Mouse (Mus musculus): ENCODE results near the gene Gmds.

The Gmds gene

DNA sequence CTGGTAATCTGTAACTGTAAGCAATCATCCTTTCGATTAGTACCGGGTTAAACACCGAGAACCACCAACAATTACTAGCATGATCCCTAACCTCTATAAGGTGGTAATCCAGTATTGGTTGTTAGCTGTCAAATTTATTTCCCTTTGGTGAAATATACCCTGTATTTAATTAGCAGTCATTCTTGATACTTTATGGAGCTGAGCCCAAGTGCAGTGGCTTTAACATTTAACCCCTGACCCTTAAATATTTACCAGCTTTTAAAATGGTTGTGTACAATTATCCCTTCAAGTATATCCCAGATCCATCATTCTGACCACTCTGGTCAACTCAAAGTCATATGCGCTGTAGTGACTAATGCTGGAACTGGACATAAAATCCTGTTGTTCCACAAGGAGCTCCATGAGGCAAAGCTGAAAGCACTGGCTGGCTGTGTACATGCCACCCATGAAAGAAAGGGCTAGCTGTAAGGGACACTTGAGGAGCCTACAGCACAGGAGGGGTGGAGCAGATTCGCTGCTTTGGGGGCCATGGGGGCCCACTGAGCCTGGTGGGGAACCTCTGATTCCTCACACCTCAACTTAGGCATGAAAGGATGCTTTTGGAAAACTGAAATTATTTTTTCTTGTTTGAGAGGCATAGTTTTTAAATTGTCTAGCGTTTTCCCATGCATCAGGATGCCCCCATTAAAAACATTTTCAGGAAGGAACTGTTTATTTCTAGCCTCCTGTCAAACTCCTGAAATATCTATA, 312.1 kb downstream of the Gmds start:
- DNase-seq (ENCODE audit: low spot score) = no peak

DNA sequence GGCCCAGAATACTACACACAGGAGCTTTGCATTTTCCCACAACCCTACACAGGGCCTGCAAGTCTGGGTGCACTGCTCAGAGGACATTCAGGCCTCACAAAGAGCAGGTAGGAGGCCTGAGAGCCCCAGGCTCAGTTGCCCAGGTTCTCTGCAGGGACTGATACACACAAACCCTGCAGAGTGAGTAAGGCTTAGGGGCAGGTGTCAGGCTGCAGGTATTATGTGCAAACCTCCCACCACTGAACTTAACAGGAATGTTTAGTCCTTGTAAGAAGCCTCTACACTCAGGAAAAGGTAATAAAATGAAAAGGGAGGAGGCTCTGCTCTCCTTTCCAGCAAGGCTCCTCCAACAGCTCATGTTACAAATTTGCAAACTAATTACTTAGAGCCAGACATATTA, 313.7 kb downstream of the Gmds start:
- DNase-seq (ENCODE audit: low spot score) = no peak

DNA sequence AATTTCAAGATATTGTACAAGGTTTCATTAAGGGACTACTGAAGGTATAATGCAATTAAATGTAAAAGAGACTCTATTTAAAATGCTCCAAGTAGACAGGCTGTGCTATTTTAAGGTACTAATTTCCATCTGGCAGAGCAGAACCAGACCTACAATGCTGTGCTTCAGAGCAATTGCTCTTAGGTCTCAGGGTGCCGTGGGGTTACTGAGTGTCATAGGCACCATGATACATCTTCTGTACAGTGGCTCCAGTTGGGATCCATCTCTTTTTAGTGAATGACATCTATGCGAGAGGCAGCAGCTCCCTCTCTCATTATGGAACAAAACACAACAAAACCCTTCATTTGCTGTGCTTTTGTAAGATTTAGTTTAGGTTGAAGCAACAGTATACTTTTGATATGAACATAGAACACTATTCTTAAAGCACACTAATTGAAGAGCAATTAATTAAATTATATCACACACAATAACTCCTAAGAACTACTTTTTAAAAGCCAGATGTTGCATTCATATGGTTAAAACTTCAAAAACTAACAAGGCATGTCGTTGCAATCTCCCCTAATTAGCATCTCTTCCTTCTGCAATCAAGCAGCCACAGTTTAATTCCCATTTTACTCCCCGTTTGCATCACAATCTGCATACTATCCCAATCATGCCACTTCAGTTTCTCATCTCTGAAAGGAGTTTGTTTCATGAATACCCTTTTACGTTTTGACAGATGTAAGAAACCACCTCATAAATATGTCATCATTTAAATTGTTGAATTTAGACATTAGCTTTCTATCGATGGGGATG, 317.9 kb downstream of the Gmds start:
- no peak for DNase-seq (ENCODE audit: low spot score)

DNA sequence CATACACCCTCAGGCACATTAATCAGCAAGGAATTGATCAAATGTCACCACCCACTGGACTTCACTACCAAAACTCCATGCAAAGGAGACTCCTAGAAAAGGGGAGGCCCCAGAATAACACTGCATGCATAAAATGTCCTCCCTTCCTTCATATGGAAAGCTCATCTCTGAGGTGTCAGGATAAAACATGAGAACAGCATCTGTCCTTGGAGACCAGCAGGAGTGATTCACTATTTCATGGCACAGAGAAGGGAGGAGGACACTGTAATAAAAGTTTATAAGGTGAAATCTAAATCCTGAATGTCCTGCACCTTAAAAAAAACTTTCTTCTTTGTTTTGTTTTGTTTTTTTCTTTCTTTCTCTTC, 319.3 kb downstream of the Gmds start:
- DNase-seq (ENCODE audit: low spot score) = no peak

DNA sequence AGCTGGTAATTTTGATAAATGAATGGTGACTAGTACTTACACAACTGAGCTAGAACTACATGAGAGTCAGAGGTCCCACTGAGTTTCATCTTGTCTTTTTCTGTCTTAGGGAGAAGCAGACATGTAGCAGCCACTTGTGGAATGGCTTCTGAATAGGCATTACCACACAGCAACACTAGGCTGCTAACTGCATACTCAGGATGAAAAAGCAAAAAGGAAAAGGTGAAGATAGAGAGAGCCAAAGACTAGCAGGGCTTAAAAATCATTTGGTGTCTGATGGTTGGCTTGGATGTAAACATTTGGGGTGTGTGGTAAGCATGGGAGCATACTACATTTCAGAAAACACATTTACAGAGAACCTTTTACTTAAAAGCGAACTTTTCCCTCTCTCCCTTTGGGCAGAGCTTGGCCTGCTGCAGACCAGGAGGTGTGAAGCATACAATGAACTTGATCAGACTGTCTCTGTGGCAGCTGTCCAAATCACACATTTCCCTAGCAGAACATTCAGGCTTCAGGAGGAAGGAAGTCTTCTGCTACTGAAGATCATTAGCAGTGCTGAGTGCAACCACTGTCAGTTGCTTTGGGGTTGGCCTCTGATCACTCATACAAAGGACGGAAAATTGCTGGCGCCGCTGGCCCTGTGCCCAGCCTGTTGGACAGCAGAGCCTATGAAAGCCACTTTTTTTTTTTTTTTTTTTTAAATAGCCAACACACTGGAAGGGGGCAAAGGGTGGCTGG, 319.9 kb downstream of the Gmds start:
- DNase-seq (ENCODE audit: low spot score) = peak; percentile 72

DNA sequence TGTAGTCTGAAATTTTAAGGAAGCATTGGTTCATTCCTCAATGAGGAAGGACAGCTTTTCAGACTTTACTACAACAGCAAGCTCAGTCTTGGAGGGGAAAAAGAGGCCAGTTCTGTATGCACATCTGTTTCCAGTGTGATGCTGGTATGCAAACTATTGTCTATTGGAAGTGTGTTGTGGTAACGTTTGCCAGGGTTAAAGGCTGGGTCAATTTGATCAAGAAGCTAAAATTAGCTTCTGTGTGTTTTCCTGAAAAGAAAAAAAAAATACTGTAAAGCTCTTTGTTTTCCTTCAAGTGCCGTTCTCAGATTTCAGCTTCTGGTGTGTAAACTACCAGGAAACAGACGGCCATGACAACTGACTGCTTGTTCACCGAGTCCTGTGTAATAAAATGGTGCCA, 329.7 kb downstream of the Gmds start:
- DNase-seq (ENCODE audit: low spot score) = peak; percentile 28

DNA sequence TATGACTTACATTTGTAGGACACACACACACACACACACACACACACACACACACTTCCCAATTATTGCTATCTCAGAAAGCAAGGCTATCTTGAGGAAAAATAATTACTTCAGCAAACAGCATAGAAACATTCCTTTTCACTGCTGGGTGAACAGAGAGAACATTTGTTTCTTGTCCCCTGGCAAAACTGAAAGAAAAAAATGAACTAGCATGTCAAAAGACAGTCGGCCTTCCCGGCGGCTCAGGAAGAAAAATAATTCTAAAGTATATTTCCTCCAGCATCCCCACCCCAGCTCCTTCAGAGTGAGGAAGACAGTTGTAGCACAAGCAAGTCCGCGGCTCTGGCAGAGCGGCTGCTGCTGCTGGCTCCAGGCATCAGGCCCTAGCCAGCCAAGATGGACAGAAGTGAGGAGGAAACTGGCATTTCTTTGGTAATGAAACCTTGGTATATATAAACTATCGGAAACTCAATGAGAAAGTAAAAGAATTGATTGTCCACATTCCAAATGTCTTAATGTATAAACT, 330.4 kb downstream of the Gmds start:
- DNase-seq (ENCODE audit: low spot score) = peak; percentile 10

DNA sequence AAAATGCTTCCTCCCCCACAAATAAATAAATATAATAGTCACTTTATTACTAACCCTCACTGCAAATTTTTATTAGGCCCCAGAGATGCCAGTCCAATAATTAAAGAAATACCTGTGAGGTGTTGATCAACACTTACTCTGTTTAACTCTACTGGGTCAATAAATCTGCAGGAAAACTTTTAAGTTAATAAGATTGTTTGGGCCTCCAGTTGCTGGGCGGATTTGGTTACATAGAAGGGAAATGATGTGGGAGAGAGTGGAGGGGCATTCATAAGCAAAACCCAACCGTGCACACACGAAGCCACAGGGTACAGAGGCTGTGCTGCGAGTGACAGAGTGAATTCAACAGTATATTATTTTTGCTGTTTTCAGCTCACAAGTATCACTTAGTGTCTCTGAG, 345.1 kb downstream of the Gmds start:
- no peak for DNase-seq (ENCODE audit: low spot score)

DNA sequence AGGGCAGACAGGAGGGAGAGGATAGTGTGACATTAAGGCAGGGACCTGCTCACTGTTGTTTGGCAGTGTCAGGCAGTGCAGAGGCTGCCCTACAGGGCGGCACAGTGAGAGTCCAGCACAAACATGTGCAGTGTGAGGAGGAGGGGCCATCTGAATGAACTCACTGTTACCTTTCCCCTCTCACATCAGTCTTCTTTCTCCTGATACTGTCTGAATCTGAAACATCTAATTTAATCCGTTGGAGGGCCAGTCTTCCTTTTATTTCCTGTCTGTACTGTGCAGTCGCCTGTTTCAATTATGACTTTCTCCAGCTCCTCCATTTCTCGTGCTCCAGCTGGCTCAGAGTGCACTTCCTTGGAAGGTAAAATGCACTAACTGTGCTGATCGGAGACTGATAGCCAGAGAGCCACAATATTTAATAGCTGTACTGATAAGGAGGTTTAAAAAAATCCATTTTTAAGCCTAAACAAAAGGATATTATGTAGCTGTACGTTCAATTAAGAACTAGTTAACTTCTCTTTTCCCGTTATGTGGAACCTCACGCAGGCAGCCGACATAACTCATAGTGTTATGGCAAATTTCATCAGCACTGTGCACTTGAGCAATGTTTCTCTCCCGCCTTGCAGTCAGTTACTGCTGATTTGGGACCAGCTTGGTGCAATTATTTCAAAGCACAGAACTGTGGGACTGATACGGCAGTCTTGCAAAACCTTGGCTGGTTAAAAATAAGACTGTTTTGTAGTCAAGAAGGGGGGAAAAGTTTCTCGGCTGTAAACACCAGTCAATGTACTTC, 345.9 kb downstream of the Gmds start:
- DNase-seq (ENCODE audit: low spot score) = peak; percentile 66

DNA sequence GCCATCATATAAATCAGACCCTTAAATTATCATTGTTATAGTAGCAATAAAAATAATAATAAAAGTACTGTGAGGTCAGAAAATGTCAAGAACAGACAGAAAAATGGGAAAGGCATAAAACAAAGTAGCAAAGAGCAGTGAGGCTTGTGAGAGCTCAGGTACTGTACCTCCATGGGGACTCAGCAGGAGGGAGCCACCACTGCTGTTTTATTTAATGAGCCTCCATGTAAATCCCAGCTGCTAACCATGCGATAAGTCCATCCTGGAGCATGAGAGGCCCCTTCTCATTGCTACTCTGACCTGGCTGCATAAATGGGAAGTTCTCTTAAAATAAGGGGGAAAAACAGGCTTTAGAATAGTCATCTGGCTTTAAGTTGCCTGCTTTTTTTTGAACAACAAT, 357.3 kb downstream of the Gmds start:
- no peak for DNase-seq (ENCODE audit: low spot score)

DNA sequence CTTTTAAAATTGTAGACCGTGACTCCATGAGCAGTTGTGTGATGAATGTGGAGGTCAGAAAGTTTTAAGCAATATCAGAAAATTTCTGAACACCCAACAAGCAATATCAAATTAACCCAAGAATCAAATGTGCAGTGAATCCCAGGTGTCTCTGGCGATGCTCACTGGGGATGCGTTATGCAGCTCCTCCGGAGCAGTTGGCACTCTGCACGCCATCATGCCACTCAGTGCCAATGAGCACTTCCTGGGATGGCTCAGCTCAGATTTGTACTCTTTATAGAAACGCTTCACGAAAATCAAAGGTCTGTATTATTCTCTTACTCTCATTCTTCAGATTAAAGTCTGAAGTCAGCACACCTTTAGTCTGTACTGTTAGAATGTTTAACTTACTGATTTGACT, 360.4 kb downstream of the Gmds start:
- DNase-seq (ENCODE audit: low spot score) = no peak

DNA sequence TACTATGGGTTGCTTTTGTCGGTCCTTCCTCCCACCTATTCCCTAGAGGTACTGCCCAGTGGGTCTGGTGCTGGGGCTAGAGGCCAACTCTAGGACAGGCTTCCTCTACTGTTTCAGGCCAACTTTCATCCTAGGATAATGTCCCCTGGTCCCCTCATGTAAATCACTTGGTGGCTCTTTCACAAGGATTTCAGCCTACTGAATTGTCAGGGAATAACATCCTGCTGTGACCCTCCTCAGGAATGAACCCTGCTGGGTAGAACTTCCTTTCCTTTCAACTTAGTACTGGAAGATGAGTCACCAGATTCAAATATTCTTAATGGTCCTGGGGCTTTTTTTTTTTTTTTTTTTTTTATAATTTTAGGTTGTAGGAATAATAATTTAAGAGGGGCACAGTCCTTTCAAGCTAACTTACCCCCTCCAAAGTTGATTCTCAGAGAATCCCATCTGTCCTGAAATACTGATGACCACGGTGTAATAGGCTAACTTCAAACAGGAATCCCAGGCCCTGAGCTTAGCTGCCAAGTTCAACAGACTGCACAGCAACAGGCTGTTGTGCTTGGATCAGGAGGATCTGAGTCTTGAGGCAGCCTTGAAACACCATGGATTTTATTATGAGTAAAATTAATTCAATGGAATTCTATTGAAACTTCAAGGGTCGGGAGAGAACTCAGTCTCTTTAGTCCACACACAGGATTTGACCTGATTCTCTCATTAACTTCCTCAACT, 363.6 kb downstream of the Gmds start:
- DNase-seq (ENCODE audit: low spot score) = no peak

DNA sequence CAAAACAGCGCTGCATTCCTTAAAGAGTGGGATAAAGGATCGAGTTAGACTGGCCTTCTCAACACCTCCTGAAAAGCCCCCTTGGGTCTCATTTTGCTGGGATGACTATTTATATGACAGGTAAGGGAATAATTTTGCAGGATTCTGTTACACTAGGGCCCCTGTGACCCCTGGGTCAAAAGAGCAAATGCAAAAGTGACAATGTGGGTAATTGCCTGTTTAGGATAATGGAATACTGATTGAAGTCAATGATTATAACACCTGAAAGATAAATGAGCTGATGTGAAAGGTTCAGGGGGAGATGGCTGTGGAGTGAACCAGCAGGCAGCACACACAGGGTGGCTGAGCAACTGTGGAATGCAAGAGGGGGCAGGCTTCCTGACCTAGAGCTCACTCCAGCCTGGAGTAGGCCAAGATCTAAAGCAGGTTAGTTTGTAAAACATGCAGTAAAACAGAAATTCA, 367.5 kb downstream of the Gmds start:
- DNase-seq (ENCODE audit: low spot score) = no peak

DNA sequence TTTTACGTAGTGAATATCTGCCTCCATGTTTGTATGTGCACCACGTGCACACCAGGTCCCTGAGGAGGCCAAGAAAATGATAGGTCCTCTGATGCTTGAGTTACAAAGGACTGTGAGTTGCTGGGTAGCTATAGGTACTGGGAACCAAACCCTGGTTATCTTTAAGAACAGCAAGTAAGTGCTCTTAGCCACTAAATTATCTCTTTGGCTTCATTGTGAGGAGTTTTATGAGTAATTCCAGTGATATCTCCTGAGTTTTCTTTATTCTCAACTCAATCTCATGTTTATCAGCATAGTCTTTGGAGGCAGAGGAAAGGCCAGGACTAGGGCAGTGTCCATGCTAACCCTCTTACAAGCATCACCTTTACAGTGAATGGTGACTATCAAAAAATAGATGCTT, 370.3 kb downstream of the Gmds start:
- no peak for DNase-seq (ENCODE audit: low spot score)

DNA sequence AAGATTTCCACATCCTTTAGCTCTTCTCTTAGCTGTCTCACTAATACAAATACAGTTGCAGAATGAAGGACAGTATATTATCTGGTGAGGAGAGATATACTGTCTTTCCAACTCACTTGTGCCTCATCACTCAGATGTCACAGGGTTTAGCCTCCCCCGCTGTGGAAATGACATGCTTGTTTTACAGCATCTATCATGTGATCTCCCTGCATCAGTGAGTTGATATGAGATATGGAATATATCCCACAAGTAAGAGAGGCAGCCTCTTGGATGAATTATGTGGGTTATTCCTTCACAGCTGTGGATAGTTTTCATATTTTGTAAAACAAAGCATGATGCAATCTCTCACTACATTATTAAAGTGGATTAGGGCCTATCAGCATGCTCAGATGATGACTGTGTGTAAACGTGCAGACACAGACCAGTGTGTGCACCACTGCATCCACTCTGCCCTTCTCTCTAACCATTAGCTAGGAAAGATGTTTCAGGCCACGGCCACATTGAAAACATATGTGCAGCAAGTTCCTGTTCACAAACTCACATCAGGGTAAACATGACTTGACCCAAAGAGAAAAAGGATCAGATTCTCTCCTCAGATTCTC, 371.5 kb downstream of the Gmds start:
- DNase-seq (ENCODE audit: low spot score) = no peak

DNA sequence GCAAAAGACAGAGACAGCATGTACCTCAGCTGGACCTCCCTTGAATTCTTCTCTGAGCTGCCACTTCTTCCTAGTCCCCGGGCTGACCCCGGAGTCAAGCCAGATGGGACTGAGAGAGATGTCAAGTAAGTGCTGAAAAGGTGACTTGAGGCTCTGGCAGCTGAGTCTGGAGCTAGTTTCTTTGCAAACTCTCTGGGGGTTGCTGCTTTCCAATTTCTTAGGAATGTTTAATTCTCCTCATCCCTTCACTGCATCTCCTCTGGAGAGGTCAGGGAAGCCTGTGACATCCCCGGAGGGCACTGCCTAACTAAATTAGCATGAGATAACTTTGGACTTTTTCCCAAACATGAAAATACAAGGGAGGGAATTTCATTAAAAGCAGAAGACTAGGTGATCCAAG, 378.0 kb downstream of the Gmds start:
- no peak for DNase-seq (ENCODE audit: low spot score)

DNA sequence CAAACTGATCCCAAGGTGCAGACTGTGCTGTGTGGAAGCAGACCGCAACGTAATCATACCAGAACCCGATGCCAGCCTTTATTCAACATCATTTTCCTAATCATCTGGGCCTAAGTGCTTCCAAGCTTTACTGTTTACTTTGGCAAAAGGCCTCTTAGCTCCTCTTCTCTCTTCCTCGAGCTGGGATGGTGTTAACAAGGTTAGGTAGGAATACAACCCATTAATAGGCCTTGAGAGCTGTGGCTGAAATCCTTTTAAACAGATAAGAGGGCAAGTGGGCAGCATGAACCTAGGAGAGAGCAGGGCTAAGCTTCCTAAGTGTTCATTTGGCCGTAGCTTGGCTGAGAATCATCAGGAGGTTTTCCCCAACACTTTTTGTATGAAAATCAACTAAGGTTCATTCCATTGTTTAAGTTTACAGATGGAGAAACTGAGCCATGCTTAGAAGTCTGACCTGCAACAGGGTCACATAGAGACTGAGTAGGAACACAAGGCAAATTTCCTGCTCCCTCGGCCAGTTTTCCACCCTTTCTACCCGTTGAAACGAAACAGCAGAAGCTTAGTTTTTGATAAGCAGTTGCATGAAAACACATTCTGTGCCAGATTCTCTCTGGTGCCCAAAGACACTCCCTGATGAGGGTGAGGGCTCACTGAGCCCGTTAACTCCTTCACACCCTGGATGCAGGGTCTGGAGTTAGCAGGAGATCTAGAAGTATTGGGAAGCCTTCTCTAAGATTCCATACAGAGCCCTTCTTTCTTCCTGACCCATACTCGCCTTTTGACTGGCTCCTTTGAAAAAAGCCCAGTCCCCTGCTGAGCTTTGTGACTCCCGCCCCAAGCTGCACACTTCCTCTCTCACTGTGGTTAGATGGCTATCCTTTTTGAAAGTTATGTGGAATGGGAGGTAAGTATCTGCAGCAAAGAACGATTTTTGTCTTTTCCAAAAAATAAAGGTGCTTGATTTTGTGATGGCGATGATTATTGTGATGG, 379.9 kb downstream of the Gmds start:
- DNase-seq (ENCODE audit: low spot score) = peak; percentile 65

DNA sequence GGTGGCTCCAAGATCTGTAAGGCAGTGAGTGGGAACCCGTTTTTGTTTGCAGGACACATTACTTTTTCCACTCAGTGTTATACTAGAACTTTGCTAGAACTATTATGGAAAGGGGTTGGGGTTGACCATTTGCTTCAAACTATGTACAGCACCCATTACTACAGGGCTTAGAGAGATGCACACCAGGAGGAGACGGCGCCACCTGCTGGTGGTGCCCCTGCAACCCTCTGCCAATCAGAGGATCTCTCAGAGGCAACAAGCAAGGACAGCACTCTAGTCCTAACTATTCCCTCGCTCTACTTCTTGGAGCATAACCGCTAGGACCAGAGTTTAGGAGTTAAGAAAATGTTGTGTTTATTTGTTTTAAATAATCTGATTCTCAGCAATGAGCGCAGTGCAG, 382.0 kb downstream of the Gmds start:
- no peak for DNase-seq (ENCODE audit: low spot score)

DNA sequence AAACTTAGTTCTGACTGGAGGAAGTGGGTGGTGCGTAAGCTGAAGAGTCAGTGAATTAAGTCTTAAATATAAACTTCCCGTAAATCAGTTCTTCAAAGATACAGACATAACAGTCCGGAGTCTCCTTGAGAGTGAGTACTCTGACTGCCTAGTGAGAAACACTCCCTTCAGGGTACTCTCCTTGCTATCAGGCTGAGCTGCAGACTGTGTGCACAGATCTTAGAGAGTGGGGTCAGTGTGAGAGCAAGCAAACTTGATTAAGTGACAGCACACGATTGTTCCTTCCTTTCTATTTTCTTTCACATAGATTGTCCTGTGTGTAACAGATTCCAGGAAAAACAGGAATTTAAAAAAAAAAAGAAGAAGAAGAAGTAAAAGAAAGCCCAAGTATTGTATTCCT, 382.4 kb downstream of the Gmds start:
- DNase-seq (ENCODE audit: low spot score) = no peak

DNA sequence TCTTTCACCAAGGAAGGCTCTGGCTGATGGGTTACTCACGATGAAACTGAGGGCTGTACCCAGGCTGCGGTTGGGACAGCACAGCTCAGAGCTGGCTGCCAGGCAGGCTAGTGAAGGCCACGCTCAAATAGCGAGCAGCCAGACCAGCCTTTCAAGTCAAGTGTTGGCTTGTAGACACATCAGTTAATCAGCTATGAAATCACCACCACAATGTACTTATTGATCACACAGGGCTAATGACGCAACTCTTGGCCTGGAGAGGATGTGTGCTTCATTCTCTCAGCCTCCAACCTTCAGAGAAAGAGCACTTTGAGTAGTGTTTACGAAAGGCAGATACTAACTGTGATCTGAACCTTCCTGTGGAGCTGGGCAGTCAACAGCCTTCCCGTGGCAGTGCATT, 383.4 kb downstream of the Gmds start:
- DNase-seq (ENCODE audit: low spot score) = no peak
